Mouse (Mus musculus) retina, embryonic 14.5 days (tissue): ENCODE data around the gene Phf13.
A peak's percentile ranks its signal among the peaks of the same experiment; 100 is the strongest.
"Not testable (repeated sequence)": the region's sequence is repeated elsewhere in the genome, so short reads cannot be mapped to it uniquely, and the experiment has no call there.

ENCODE experiments used
- DNase-seq: peaks from one replicate; pipeline ENCODE4 v3.0.0-alpha.2; 2015; ENCODE audit warnings: low spot score

The Phf13 gene

DNA sequence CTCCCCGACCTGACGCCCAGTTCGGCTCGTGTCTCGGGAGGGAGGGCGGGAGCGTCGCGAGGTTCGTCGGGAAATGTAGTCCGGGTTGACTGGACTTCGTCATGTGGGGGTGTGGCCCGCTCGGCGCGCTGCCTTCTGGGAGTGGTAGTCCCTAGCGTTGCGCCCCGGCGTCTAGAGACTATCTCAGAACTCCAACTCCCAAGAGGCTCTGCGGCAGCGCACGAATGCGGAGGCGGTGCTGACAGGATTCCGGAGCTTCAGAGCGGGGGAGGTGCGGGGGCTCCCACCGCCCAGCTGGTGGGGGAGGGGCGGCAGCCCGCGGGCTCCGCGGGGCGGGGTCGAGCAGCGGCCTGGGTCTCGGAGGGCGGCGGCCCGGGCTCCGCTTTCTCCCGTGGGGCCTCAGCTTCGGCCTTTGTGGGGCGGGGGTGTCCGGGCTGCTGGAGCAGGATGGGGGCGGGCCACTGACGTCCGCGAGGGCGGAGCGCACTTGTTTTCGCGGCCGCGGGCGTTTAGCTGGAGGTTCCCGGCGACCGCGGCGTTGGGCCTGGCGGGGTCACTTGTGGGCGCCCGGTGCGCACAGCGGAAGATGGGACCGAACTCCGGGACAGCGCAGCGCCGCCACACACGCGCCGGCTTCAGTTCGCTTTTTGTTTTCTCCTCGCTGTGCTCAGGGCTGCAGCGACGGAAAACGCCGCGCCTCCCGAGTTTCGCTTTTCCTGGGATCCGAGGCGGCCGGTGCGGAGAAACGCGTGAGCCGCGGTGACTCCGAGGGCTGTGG is at the start of gene Phf13:
Gene Phf13, minus strand, starts transcription at position 86 of the 778 bp plus-strand sequence.
- DNase-seq = peak; percentile 100

DNA sequence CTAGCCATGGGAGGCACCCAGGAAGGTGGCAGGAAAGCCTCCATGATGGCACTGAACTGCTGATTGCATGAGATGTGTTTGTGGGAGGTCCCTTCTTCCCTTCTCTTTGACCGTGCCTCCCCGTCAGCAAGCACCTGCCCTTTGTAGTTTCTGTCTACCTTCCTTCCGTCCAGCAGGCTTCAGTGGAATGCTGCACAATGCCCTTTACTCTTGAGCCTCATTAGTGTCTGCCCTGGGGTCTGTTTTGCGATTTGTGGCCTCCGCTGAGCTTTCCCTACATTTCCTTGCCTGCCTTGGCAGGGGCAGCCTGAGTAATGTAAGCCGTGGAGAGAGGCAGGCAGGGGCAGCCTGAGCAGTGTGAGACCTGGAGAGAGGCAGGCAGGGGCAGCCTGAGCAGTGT is 48.6 kb upstream of the Phf13 start:
- DNase-seq = no peak

DNA sequence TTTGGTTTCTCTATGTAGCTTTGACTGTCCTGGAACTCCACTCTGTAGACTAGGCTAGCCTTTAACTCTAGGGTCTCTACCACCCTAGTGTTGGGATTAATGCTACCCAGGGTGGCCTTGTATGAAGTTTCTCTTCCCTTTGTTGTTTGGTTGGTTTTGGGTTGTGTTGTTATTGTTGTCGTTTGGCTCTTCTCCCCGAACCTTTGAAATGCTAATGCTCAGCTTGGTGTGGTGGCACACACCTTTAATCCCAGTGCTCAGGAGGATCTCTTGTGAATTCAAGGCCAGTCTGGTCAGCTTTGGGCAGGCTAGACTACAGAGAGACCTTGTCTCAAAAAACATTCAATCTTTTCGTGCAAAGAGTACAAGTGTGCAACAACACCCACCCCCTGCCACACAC is 47.1 kb upstream of the Phf13 start:
- DNase-seq = no peak

DNA sequence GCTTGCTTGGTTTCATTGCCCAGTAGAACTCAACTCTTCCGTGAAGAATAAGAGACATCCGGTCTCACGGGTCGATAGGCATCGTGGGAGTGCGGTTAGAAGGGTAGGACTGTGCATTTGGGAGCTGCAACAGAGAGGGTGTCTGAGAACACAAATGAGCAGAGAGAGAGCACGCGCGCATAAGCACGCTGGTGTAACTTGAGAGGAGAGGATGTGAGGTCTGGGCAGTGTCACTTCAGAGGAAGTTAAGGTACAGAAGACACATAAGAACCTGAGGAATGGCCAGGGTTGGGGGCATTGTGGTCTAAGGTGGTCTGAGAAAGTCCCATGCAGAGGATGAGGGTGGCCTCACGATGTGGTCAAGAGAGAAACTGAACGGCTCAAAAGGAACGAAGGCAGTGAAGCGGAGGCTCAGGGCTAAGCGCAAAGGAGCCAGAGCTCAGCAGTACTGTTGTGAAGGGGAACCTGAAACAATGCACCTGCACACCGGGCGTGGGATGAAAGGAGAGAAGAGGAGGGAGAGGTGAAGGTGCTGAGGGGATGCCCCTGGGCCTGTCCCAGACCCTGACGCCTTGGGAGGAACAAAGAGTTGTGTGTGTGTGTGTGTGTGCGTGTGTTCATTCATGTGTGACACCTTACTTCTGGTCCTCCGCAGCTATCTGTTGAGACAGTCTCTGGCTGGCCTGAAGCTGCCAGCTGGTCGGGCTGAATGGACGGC is 46.0 kb upstream of the Phf13 start:
- DNase-seq = no peak

DNA sequence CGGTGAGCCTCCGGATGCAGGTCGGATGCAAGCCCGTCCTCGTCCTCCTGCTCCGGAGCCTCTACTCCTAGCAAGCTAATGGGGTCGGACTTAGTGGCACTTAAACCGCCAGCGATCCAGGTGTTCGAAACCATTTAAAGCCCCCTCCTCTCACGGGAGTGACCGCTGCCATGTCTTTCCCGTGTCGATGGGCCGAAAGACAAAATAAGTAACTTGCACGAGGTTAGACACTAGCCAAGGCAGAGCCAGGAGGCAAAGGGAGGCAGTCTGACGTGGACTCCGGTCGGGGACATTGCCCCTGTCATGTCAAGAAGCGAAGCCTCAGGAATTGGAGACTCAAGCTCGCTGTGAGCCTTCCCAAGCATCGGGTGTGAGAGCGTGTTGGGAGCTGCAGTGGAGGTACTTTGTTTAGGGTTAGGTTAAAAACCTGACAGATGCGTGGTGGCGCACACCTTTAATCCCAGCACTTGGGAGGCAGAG is 43.8 kb upstream of the Phf13 start:
- no peak for DNase-seq

GRCm38 (mm10) chr4:152038985-152039830 is 43.1 kb upstream of the Phf13 start, which contains the start of gene Nol9:
Nol9 (plus strand) TSS chr4:152039321.
- peak; percentile 96 for DNase-seq

DNA sequence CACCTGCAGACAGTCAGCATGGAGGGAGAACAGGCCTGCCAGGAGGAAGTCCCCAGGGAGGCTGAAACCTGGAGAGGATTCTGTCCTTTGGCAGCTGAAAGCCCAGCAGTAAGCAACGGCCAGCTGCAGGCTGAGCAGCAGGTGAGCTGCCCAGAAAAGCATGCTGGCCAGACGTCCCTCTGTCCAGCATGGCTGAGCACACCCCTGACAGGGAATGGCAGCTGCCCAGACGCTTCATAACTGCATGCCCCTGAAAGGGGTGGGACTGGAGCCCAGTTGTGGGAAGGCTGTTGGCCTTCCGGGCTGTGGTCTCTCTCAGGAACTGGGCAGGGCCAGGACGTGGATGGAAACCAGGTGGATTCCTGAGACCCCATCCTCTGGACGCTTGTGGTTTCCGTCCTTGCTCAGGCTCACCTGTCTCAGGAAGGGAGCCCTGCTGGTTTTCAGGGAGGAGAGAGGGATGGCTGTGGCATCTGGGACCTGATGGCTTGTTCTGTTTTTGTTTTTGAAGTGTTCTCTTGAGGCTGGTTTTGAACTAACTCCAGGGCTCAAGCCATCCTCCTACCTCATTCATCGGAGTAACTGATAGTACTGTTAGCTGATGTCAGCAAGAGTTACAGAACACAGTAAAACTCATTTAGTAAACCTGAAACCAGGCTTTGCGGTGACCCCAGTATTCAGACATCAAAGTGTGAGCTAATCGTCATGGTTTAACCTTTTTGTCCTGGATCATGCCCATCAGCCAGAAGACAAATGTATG is 42.3 kb upstream of the Phf13 start, which contains the start of gene Tas1r1:
Gene Tas1r1, minus strand, starts transcription at position 344 of the 760 bp plus-strand sequence.
- no peak for DNase-seq

DNA sequence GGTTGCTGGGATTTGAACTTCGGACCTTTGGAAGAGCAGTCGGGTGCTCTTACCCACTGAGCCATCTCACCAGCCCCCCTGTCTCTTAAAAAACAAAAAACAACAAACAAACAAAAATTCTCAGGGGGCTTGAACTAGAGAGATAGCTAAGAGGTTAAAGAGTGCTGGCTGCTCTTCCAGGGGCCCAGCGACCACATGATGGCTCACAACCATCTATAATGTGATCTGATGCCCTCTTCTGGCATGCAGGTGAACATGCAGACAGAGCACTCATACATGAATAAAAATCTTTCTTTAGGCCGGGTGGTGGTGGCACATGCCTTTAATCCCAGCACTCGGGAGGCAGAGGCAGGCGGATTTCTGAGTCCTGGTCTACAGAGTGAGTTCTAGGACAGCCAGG is 40.4 kb upstream of the Phf13 start:
- not testable (repeated sequence) for DNase-seq

GRCm38 (mm10) chr4:152032922-152033321 is 36.9 kb upstream of the Phf13 start:
- DNase-seq = no peak

GRCm38 (mm10) chr4:152029997-152030396 is 33.9 kb upstream of the Phf13 start:
- peak; percentile 46 for DNase-seq

DNA sequence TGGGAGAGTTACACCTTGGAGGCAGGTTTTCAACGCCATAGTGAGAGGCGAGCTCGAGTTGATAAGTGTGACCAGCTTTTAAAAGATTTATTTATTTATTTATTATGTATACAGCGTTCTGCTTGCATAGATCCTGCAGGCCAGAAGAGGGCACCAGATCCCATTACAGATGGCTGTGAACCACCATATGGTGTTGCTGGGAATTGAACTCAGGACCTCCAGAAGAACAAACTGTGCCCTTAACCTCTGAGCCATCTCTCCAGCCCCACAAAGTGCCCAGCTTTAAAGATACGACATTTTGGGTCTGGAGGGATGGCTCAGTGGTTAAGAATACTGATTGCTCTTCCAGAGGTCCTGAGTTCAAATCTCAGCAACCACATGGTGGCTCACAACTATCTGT is 33.0 kb upstream of the Phf13 start:
- DNase-seq = no peak

DNA sequence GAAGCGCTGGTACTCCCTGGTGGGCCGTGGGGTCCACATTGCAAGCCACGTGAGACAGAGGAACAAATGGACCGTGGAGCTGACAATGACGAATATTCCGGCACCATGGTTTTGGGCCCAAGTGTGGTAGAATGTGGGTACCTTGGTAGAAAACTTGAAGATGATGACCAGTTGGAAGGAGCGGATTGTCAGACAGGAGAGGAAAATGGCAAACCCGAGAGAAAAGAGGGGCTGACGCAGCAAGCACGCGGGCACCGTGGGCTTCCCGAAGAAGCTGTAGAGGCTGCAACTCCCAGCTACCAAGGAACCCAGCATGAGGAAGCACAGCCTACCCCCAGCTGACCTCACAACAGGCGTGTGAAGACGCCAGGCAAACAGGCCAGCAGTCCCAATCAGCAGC is 32.4 kb upstream of the Phf13 start:
- DNase-seq = no peak

DNA sequence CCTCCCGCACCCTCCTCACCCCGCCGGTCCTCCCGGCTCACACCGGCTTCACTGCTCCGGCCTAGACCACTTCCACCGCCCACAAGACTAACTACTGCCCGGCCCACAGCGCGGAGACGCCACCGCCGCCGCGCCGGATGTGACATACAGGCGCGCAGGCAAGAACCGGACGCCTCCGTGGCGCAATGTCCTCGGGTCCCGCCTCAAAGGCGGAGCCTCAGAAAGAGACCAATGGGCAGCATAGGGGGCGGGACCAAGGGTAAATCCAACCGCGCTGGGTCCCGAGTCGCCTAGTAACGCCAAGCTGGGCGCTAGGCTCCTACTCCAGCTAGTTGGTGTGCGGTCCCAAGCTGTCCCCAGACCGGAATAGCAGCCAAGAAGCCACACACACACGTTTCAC is 31.5 kb upstream of the Phf13 start, which contains the start of gene Zbtb48:
Gene Zbtb48, minus strand, starts transcription at position 148 of the 400 bp plus-strand sequence.
- DNase-seq = peak; percentile 98

DNA sequence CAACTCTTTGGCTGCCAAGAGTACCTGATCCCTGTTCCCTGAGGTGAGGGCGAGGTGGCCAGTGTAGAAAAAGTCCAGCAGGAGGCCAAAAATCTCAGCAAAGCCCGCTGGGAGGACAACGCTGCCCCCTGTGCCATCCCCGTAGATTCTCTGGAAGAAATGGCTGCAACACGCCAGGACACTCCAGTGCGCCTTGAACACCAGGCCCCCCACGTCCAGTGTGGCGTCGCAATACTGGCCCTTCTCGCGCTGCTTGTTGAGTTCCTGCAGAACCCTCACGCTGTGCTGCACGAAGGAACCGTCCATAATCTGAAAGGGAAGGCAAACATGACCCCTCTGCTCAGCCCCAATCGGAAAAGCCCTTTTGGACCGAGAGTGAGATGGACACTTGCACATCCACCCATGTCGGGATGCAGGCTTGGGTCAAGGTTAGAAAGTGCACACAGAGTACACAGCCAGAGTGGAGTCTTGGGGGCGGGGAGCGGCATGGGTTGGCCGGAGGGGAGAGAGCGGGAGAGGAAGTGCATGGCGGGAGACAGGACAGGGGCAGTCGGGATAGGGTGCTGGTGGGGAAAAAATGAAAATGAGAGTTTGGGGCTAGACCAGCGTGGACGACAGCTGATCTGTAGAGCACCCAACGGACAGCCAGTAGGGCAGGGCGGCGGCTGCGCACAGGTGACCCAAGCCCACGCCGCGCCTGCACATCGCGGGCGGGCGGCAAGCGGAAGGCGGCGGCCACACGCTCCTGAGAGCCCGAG is 30.9 kb upstream of the Phf13 start:
- no peak for DNase-seq

DNA sequence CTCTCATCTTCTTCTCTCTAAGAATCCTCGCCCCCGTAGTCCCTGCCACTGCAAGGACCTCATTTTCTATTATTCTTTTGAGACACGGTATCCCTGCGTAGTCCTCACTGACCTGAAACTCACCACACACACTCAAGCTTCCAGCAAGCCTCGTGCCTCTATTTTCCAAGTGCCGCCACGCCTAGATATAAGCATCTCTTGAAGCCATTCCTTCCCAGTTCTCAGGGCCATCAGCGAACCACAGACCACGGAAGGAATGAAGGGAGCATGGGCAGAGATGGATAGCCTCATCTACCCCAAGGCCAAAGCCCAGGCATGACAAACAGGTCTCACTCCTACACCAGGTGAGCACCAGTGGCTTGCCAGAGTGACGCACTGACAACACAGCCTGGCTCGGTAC is 28.5 kb upstream of the Phf13 start:
- no peak for DNase-seq

DNA sequence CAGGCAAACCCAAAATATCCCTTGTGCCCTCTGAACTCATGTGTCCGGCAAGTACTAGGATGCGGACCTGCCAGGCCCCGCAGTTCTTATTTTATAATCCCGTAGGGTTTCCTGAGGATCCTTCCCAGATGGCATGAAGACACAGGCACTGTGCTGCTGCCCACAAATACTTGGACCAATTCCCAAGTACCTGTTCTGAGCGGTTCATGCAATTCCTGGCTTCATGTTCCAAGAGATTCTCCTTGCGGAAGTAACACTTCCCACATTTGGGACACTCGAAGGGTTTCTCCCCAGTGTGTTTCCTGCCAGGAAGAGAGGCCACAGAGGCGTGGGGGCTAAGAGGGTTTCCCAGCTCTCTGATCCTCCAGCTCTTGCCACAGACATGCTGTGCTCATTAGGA is 26.4 kb upstream of the Phf13 start:
- DNase-seq = no peak

GRCm38 (mm10) chr4:152021568-152022097 is 25.6 kb upstream of the Phf13 start:
- DNase-seq = no peak

DNA sequence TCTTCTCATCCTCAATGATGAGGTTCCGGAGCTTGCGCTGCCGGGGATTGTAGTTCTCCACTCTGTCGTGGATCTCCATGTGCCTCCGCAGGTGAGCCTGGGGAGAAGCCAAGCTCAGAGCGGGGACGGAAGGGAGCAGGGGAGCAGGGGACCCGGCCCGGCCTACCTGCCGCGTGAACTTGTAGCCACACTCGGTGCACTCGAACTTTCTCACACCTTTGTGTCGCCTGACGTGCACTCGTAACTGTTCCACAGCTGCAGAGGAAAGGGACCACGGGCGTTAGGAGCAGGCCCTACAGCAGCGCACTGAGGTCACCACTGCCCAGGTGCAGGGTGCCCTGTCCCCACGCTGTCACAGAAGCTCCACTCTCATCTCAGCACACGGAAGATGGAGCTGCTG is 24.0 kb upstream of the Phf13 start:
- no peak for DNase-seq

DNA sequence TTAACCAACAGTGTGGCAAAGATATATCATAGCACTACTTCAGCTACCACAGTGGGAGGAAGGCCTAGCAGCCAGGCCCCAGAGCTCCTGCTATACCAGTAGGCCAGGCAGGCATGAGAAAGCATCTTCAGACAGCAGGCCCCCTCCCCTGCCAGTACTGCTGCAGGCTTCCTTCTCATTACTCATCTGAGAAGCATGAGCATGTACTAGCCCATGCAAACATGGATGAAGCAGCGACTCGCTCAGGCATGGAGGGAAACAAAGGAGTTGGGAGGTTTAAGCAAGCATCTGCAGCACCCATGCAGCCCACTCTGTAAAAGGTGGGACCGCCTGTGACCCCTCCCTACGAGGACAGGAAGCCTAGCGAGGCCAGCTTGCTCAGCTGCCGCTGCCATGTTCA is 23.0 kb upstream of the Phf13 start:
- DNase-seq = no peak

DNA sequence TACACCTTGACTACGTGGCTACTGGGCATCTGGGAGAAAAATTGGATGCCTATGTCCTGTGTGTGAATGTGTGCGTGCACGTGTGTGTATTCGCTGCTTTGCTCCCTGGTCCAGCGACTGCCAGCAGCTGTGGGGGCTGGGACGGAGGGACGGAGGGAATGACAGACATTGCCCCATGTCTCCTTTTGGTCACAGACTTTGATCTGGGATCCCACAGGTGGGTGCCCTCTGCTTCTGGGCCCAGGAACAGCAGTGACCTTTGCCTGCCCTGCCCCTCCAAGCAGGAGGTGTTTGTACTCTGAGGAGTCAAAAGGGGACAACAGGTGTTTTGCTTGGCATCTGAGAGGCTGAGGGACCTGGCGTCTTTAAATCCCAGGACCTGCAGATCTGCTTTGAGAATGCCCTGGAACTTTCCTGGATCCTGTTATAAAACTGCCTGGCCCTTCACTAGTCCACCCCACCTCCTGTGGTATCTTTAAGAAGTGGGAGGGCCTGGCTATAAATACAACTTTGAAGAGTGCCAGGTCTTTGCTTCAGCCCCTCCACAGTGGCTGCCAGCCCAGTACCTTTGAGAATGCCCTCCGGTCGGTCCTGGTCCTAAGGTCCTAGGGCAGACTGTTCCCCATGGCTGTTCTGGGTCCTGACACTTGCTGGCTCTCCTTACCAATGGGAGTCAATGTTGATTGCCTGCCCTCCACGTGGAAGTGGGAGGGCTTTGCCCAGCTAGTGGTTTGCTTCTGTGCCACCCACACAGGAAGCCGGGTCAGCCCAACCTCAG is 17.2 kb upstream of the Phf13 start:
- DNase-seq = no peak
